Mouse (Mus musculus): Measurements from ENCODE around the gene Plekhh2. TPM values are rescaled to one million over a fixed set of nuclear protein-coding genes. Genes with fewer than 3 reads are reported as not detected.
"Not testable (repeated sequence)": the region's sequence is repeated elsewhere in the genome, so short reads cannot be mapped to it uniquely, and the experiment has no call there.

Gene Plekhh2
- polyA plus RNA-seq, 1 experiment from 2014 or later, result 3.2 TPM

- not testable (repeated sequence) for H3K9ac ChIP-seq; ATAC-seq (ENCODE audit: low FRiP score, low read depth); H3K36me3 ChIP-seq; H3K27ac ChIP-seq; H3K27me3 ChIP-seq (replicated peaks); H3K4me3 ChIP-seq; H3K9me3 ChIP-seq; H3K4me2 ChIP-seq (replicated peaks); H3K4me1 ChIP-seq
Measured at GRCm38 (mm10) chr17:84564264-84564663, 52.6 kb downstream of the Plekhh2 start.

GRCm38 (mm10) chr17:84565762-84566161, 54.1 kb downstream of the Plekhh2 start:
- no peak overlapping the region for H3K4me3 ChIP-seq
- no peak overlapping the region for H3K9ac ChIP-seq
- ATAC-seq (ENCODE audit: low FRiP score, low read depth), result no peak
- H3K4me2 ChIP-seq (replicated peaks), result no peak overlapping the region
- 96% methylated on average over 6 of the region's 6 CpGs for WGBS
- H3K4me1 ChIP-seq, result peaks cover 7% of the 10 kb centered on the region
- H3K27ac ChIP-seq, result no peak overlapping the region
- H3K36me3 ChIP-seq, result no peaks in the 10 kb centered on the region
- H3K9me3 ChIP-seq, result no peaks in the 10 kb centered on the region
- H3K27me3 ChIP-seq (replicated peaks), result no peaks in the 10 kb centered on the region

GRCm38 (mm10) chr17:84566773-84567555, 55.3 kb downstream of the Plekhh2 start:
- Histone ChIP-seq H3K27me3 (replicated peaks) (no peaks in the 10 kb centered on the region), H3K9me3 (no peaks in the 10 kb centered on the region), H3K4me2 (replicated peaks) (peak overlapping the region; percentile 35), H3K9ac (no peak overlapping the region), H3K36me3 (no peaks in the 10 kb centered on the region), H3K4me1 (peaks cover 7% of the 10 kb centered on the region), H3K4me3 (no peak overlapping the region), H3K27ac (no peak overlapping the region)
- 44% methylated on average over 27 of the region's 27 CpGs for WGBS
- ATAC-seq (ENCODE audit: low FRiP score, low read depth), result peak; percentile 85

GRCm38 (mm10) chr17:84568807-84569206, 57.1 kb downstream of the Plekhh2 start:
- H3K4me1 ChIP-seq, result peaks cover 7% of the 10 kb centered on the region
- no peak for ATAC-seq (ENCODE audit: low FRiP score, low read depth)
- 92% methylated on average over 12 of the region's 12 CpGs for WGBS

GRCm38 (mm10) chr17:84569770-84570169, 58.1 kb downstream of the Plekhh2 start:
- H3K4me1 ChIP-seq, result peaks cover 7% of the 10 kb centered on the region
- H3K9me3 ChIP-seq, result no peaks in the 10 kb centered on the region
- ATAC-seq (ENCODE audit: low FRiP score, low read depth), result no peak
- no peak overlapping the region for H3K4me2 ChIP-seq (replicated peaks)
- H3K36me3 ChIP-seq, result no peaks in the 10 kb centered on the region
- H3K9ac ChIP-seq, result no peak overlapping the region
- no peak overlapping the region for H3K4me3 ChIP-seq
- WGBS, result 75% methylated on average over 8 of the region's 8 CpGs
- no peak overlapping the region for H3K27ac ChIP-seq
- H3K27me3 ChIP-seq (replicated peaks), result no peaks in the 10 kb centered on the region

More at GRCm38 (mm10) chr17:84568807-84569206, 57.1 kb downstream of the Plekhh2 start:
- no peak overlapping the region for H3K27ac ChIP-seq
- H3K36me3 ChIP-seq, result no peaks in the 10 kb centered on the region
- no peaks in the 10 kb centered on the region for H3K27me3 ChIP-seq (replicated peaks)
- H3K9ac ChIP-seq, result no peak overlapping the region
- H3K4me2 ChIP-seq (replicated peaks), result no peak overlapping the region
- no peaks in the 10 kb centered on the region for H3K9me3 ChIP-seq
- H3K4me3 ChIP-seq, result no peak overlapping the region

DNA sequence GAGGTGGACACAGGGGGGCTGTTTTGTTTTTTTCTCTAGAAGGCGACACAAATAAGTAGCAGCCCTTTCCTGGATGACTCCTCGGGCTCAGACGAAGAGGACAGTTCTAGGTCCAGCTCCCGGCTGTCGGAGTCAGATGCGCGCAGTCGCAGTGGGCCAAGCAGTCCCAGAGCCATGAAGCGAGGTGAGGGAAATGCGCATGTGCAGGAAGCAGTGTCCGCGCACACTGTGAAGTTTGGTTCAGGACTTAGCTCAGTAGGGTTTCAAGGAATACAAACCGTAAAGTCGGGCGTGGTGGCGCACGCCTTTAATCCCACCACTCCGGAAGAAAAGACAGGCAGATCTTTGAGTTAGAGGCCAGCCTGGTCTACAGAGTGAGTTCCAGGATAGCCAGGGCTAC, 59.9 kb downstream of the Plekhh2 start:
- H3K9ac ChIP-seq, result no peak overlapping the region
- H3K9me3 ChIP-seq, result no peaks in the 10 kb centered on the region
- no peaks in the 10 kb centered on the region for H3K36me3 ChIP-seq
- WGBS, result 84% methylated on average over 18 of the region's 18 CpGs
- H3K4me2 ChIP-seq (replicated peaks), result 0 out of 2 replicates have a peak overlapping the region, but pooled peaks have one; percentile 9
- peaks cover 7% of the 10 kb centered on the region for H3K4me1 ChIP-seq
- ATAC-seq (ENCODE audit: low FRiP score, low read depth), result no peak
- H3K27ac ChIP-seq, result no peak overlapping the region
- H3K27me3 ChIP-seq (replicated peaks), result no peaks in the 10 kb centered on the region
- H3K4me3 ChIP-seq, result no peak overlapping the region

- Histone ChIP-seq H3K36me3 (no peaks in the 10 kb centered on the region), H3K4me3 (no peak overlapping the region), H3K4me1 (no peaks in the 10 kb centered on the region), H3K27ac (no peak overlapping the region), H3K9ac (no peak overlapping the region), H3K4me2 (replicated peaks) (no peak overlapping the region), H3K9me3 (no peaks in the 10 kb centered on the region), H3K27me3 (replicated peaks) (no peaks in the 10 kb centered on the region)
- ATAC-seq (ENCODE audit: low FRiP score, low read depth), result no peak
- 93% methylated on average over 9 of the region's 9 CpGs for WGBS
Measured at GRCm38 (mm10) chr17:84573305-84573704, 61.6 kb downstream of the Plekhh2 start.

DNA sequence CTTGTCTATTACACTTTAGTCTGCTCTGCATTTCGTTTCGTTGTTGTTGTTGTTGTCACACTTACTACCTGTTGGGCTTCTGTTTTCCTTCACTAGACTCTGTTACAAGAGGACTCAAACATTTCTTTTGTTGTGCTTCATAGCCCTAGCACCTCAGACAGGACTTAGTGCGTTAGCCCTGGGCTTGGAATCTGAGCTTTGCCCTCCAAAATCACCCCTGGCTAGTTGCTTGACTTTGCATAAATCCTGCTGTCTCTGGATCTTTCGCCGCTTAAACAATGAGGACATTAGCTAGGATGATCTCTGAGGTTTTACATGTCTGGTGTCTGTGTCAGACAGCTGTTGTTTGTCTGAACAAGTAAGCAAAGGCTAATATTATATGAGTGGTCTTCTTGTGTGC, 62.2 kb downstream of the Plekhh2 start:
- no peak overlapping the region for H3K9ac ChIP-seq
- H3K27me3 ChIP-seq (replicated peaks), result no peaks in the 10 kb centered on the region
- H3K9me3 ChIP-seq, result no peaks in the 10 kb centered on the region
- no peak overlapping the region for H3K4me2 ChIP-seq (replicated peaks)
- H3K27ac ChIP-seq, result no peak overlapping the region
- no peaks in the 10 kb centered on the region for H3K36me3 ChIP-seq
- H3K4me3 ChIP-seq, result no peak overlapping the region
- H3K4me1 ChIP-seq, result no peaks in the 10 kb centered on the region
- no peak for ATAC-seq (ENCODE audit: low FRiP score, low read depth)
- 78% methylated on average over 5 of the region's 5 CpGs for WGBS

DNA sequence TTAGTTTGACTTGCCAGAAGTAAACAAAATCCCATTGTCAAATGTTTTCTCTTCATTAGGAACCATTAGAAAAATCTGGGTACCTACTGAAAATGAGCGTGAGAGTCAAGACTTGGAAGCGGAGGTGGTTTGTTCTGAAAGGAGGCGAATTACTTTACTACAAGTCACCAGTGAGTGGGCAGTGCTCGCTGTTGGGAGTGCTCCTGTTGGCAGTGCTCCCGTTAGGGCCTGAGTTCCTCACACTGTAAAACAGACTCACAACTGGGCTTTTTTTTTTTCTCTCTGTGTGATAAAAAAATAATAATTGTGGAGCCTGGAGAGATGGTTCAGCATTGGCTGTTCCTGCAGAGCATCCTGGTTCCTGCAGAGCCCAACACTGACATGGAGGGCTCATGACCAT, 63.4 kb downstream of the Plekhh2 start:
- H3K27ac ChIP-seq, result no peak overlapping the region
- no peak overlapping the region for H3K4me3 ChIP-seq
- no peaks in the 10 kb centered on the region for H3K36me3 ChIP-seq
- H3K4me2 ChIP-seq (replicated peaks), result no peak overlapping the region
- H3K9ac ChIP-seq, result no peak overlapping the region
- 91% methylated on average over 5 of the region's 5 CpGs for WGBS
- no peaks in the 10 kb centered on the region for H3K4me1 ChIP-seq
- H3K27me3 ChIP-seq (replicated peaks), result no peaks in the 10 kb centered on the region
- H3K9me3 ChIP-seq, result no peaks in the 10 kb centered on the region
- ATAC-seq (ENCODE audit: low FRiP score, low read depth), result no peak

DNA sequence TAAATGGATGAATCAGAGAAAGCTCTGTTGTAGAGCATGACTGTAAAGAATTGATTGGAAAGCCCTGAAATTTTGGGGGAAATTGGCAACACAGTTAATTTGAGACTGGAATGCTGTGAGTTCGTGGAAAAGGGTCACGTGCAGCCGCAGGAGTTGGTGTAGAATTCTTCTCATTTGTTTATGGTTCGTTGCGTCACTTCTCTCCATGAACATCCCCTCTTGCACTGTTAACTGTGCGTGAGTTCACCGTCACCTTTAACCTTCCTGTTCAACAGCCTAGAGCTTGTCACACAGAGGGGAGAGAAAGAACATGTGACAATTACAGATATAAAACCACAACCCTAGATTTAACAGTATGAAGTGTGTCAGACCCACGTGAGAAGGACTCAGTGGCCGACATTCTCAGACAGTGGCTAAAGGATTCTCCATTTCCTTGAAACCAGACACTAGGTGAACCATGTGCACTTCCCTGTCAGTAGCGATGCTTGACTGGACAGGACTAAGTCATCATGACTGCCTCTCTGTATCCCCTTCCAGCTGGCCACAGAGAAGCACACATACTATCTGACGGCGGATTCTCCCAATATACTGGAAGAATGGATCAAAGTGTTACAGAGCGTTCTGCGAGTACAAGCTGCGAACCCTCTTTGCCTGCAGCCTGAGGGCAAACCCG, 65.1 kb downstream of the Plekhh2 start:
- Histone ChIP-seq H3K9ac (no peak overlapping the region), H3K27me3 (replicated peaks) (no peaks in the 10 kb centered on the region), H3K27ac (no peak overlapping the region), H3K4me3 (no peak overlapping the region), H3K4me1 (no peaks in the 10 kb centered on the region), H3K9me3 (no peaks in the 10 kb centered on the region), H3K4me2 (replicated peaks) (no peak overlapping the region), H3K36me3 (no peaks in the 10 kb centered on the region)
- no peak for ATAC-seq (ENCODE audit: low FRiP score, low read depth)
- 82% methylated on average over 16 of the region's 16 CpGs for WGBS

GRCm38 (mm10) chr17:84579249-84579648, 67.6 kb downstream of the Plekhh2 start:
- 86% methylated on average over 8 of the region's 8 CpGs for WGBS
- no peak overlapping the region for H3K4me3 ChIP-seq

DNA sequence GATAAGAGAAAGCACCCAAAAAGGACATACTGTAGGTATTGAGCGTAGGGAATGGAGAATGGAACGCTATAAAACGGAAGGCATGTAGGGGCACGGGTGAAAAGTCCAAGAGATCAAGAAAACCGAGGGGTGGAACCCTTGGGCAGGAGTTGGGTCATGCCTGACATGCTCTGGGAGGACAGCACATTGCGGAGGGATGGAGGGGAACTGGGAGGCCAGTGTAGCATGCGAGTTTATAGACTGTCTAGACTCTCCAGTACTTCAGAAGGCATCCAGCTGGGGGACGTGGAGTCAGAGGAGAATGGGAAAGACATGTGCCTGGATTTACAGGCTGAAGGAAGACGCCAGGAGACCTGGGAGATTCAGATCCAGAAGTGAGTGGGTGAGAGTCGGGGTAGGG, 68.1 kb downstream of the Plekhh2 start:
- no peaks in the 10 kb centered on the region for H3K4me1 ChIP-seq
- no peaks in the 10 kb centered on the region for H3K36me3 ChIP-seq
- 84% methylated on average over 10 of the region's 10 CpGs for WGBS
- no peak overlapping the region for H3K4me2 ChIP-seq (replicated peaks)
- no peak overlapping the region for H3K4me3 ChIP-seq
- H3K9ac ChIP-seq, result no peak overlapping the region
- no peak for ATAC-seq (ENCODE audit: low FRiP score, low read depth)
- H3K27ac ChIP-seq, result no peak overlapping the region
- no peaks in the 10 kb centered on the region for H3K27me3 ChIP-seq (replicated peaks)
- H3K9me3 ChIP-seq, result no peaks in the 10 kb centered on the region

More at GRCm38 (mm10) chr17:84579249-84579648, 67.6 kb downstream of the Plekhh2 start:
- Histone ChIP-seq H3K9me3 (no peaks in the 10 kb centered on the region), H3K27ac (no peak overlapping the region), H3K9ac (no peak overlapping the region), H3K4me1 (no peaks in the 10 kb centered on the region), H3K4me2 (replicated peaks) (no peak overlapping the region), H3K36me3 (no peaks in the 10 kb centered on the region), H3K27me3 (replicated peaks) (no peaks in the 10 kb centered on the region)
- no peak for ATAC-seq (ENCODE audit: low FRiP score, low read depth)

GRCm38 (mm10) chr17:84580821-84581220, 69.1 kb downstream of the Plekhh2 start:
- 60% methylated on average over 8 of the region's 8 CpGs for WGBS
- H3K27ac ChIP-seq, result no peak overlapping the region
- H3K4me2 ChIP-seq (replicated peaks), result no peak overlapping the region
- no peaks in the 10 kb centered on the region for H3K4me1 ChIP-seq
- no peak overlapping the region for H3K4me3 ChIP-seq
- no peaks in the 10 kb centered on the region for H3K9me3 ChIP-seq
- H3K36me3 ChIP-seq, result no peaks in the 10 kb centered on the region
- no peak overlapping the region for H3K9ac ChIP-seq
- ATAC-seq (ENCODE audit: low FRiP score, low read depth), result no peak
- H3K27me3 ChIP-seq (replicated peaks), result no peaks in the 10 kb centered on the region

Data from neural tube, embryonic 12.5 days (tissue).